Mouse (Mus musculus) heart, embryonic 12.5 days (tissue): ENCODE results near the gene Nr1h4. TPM values are rescaled to one million over a fixed set of nuclear protein-coding genes. Genes with fewer than 3 reads are reported as not detected.

ENCODE experiments used
- ATAC-seq: fragments of 200-750 bp; cut with Nextera tagmentation; 2 replicates; pipeline ENCODE4 v1.8.0; 2017; ENCODE audit warnings: moderate TSS enrichment, moderate library complexity; ENCODE audit not compliant: insufficient number of reproducible peaks, low FRiP score
- H3K27ac ChIP-seq: fragments of 300-500 bp; sonication (generic); 2 replicates; pipeline ENCODE4 v1.5.1; 2016; ENCODE audit warnings: mild to moderate bottlenecking, moderate library complexity; ENCODE audit not compliant: poor library complexity, severe bottlenecking
- H3K27me3 ChIP-seq: fragments of 300-500 bp; sonication (generic); replicated peaks from 2 replicates; pipeline ENCODE4 v1.6.1; 2016; ENCODE audit warnings: mild to moderate bottlenecking, moderate library complexity
- H3K36me3 ChIP-seq: fragments of 300-500 bp; sonication (generic); 2 replicates; pipeline ENCODE4 v1.6.1; 2016; ENCODE audit warnings: mild to moderate bottlenecking, moderate library complexity
- H3K4me1 ChIP-seq: fragments of 300-500 bp; sonication (generic); replicated peaks from 2 replicates; pipeline ENCODE4 v1.6.1; 2016; ENCODE audit warnings: mild to moderate bottlenecking
- H3K4me2 ChIP-seq: fragments of 300-500 bp; sonication (generic); 2 replicates; pipeline ENCODE4 v1.6.1; 2016; ENCODE audit warnings: mild to moderate bottlenecking, moderate library complexity
- H3K4me3 ChIP-seq: fragments of 300-500 bp; sonication (generic); 2 replicates; pipeline ENCODE4 v1.5.1; 2016; ENCODE audit warnings: mild to moderate bottlenecking
- H3K9ac ChIP-seq: fragments of 300-500 bp; sonication (generic); 2 replicates; pipeline ENCODE4 v1.6.1; 2016; ENCODE audit warnings: mild to moderate bottlenecking, moderate library complexity
- H3K9me3 ChIP-seq: fragments of 300-500 bp; sonication (generic); replicated peaks from 2 replicates; pipeline ENCODE4 v1.6.1; 2016; ENCODE audit warnings: mild to moderate bottlenecking, moderate library complexity
- WGBS: fragments of 180-500 bp; shearing (Covaris S2); methylation state at CpG from one replicate; pipeline ENCODE4 v1.1.7; 2016; 5-methylcytosine and 5-hydroxymethylcytosine counted together
- polyA plus RNA-seq: library from polyadenylated mRNA; unstranded; fragments of >200 nt; fragmentation: Nextera tagmentation; extraction: Ambion mirVana; gene quantifications from 2 replicates; pipeline ENCODE4 v1.2.1, GENCODE M21; 2016

The Nr1h4 gene
- polyA plus RNA-seq, 1 experiment from 2014 or later, result 1.3 TPM

DNA sequence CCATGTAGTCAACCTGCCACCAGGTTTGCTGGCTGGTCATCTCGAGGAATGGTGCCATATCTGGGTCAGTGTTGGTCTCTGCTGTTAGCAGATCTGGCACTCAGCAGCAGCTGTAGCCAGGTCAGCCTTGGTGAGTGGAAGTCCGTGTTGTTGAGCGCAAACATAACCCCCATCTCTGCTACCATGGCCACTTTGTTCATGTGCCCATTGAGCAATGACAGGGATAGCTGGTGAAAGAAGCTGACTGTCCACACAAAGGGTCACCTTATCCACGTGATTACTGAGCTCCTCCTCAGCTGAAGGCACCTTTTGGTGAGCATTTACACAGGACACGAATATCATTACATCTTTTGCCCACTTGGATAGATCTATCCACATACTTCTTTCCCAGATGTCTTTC lies 19.6 kb upstream of the Nr1h4 start:
- no peak overlapping the region for H3K4me2 ChIP-seq
- H3K4me3 ChIP-seq, result no peak overlapping the region
- no peaks in the 10 kb centered on the region for H3K36me3 ChIP-seq
- H3K9ac ChIP-seq, result no peak overlapping the region
- no peak for ATAC-seq
- no peak overlapping the region for H3K27ac ChIP-seq
- WGBS, result 69% methylated on average over 5 of the region's 5 CpGs
- H3K9me3 ChIP-seq, result no peaks in the 10 kb centered on the region
- no peaks in the 10 kb centered on the region for H3K4me1 ChIP-seq
- no peaks in the 10 kb centered on the region for H3K27me3 ChIP-seq

- no peak overlapping the region for H3K27ac ChIP-seq
- no peaks in the 10 kb centered on the region for H3K36me3 ChIP-seq
- H3K9ac ChIP-seq, result no peak overlapping the region
- no peak overlapping the region for H3K4me3 ChIP-seq
- no peaks in the 10 kb centered on the region for H3K9me3 ChIP-seq
- no peak for ATAC-seq
- no peak overlapping the region for H3K4me2 ChIP-seq
- H3K27me3 ChIP-seq, result no peaks in the 10 kb centered on the region
- H3K4me1 ChIP-seq, result 0 out of 2 replicates have a peak, but pooled peaks cover 6% of the 10 kb centered on the region
- WGBS, result 81% methylated on average over 4 of the region's 4 CpGs
Observed at GRCm38 (mm10) chr10:89551657-89552056, 18.3 kb upstream of the Nr1h4 start.

DNA sequence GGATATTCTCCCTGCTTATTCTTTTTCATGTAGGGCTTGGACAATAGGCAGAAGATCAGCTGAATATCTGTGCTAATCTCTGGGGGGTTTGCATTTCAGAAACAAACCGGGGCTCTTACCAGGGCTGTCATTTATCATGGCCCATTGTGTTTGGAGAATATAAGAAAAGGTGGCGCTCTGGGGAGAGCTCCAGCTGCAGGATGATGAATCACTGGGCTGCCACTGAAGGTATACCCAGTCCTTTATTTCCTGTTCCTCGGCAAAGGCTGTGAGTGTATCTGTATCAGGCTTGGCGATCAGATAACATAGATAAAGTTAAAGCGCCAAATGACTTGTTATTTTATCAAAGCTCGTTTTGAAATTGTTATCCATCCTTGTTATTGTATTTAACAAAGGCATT lies 14.6 kb upstream of the Nr1h4 start:
- no peaks in the 10 kb centered on the region for H3K36me3 ChIP-seq
- H3K4me2 ChIP-seq, result no peak overlapping the region
- H3K9ac ChIP-seq, result no peak overlapping the region
- no peak for ATAC-seq
- no peak overlapping the region for H3K27ac ChIP-seq
- no peaks in the 10 kb centered on the region for H3K9me3 ChIP-seq
- no peaks in the 10 kb centered on the region for H3K27me3 ChIP-seq
- 28% methylated on average over 6 of the region's 6 CpGs for WGBS
- H3K4me3 ChIP-seq, result no peak overlapping the region
- H3K4me1 ChIP-seq, result peaks cover 15% of the 10 kb centered on the region

- H3K27ac ChIP-seq, result no peak overlapping the region
- no peaks in the 10 kb centered on the region for H3K27me3 ChIP-seq
- no peaks in the 10 kb centered on the region for H3K36me3 ChIP-seq
- no peak overlapping the region for H3K4me3 ChIP-seq
- H3K9ac ChIP-seq, result no peak overlapping the region
- no peak overlapping the region for H3K4me2 ChIP-seq
- WGBS, result 48% methylated on average over 2 of the region's 2 CpGs
- ATAC-seq, result no peak
- H3K4me1 ChIP-seq, result peaks cover 15% of the 10 kb centered on the region
- H3K9me3 ChIP-seq, result peaks cover under 1% of the 10 kb centered on the region; the same call in 1 of the 2 replicates
Observed at GRCm38 (mm10) chr10:89546989-89547388, 13.6 kb upstream of the Nr1h4 start.

DNA sequence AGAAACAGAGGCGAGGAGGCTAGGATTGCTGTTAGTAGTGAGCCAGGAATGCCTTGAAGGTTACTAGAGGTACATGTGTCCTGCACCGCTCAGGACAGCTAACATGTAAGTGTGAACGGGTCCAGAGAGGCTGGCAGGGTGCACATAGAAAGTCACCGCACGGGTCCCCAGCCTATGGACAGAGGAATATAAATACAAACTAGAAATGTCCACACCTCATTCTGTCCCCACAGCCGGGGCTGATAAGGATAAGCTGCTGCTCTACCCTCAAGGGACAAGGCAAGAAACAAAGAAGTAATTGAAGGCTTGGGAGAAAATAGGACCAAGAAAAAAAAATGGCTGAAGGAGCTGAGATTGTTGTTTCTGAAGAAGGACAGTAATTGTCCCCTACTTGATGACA lies 10.5 kb upstream of the Nr1h4 start:
- no peaks in the 10 kb centered on the region for H3K36me3 ChIP-seq
- no peak overlapping the region for H3K4me3 ChIP-seq
- no peak overlapping the region; the same call in 1 of the 2 replicates for H3K9ac ChIP-seq
- peak overlapping the region; percentile 25 for H3K4me2 ChIP-seq
- H3K27me3 ChIP-seq, result no peaks in the 10 kb centered on the region
- H3K27ac ChIP-seq, result peak overlapping the region; percentile 30; the same call in 1 of the 2 replicates
- no peak for ATAC-seq
- WGBS, result 30% methylated on average over 6 of the region's 6 CpGs
- H3K4me1 ChIP-seq, result peaks cover 15% of the 10 kb centered on the region
- peaks cover 3% of the 10 kb centered on the region; the same call in 1 of the 2 replicates for H3K9me3 ChIP-seq

DNA sequence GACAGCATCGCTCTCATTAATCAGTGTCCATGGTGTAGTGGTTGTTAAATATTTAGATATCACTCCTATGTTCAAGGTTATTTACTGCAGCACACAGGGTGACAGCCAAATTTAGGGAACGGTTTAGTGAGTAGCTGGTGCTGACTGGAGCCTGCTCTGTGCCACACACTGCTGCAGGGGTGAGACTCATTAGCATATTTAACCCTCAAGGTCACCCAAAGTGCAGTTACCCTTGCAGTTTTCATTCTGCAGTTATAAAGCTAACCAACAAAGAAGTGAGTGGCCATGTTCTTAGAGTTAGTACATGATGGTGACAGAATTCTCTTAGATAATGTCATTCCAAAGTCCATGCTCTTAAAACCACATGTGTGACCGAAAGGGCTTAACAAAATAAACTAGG lies 8.9 kb upstream of the Nr1h4 start:
- H3K4me3 ChIP-seq, result no peak overlapping the region
- H3K27me3 ChIP-seq, result no peaks in the 10 kb centered on the region
- H3K9me3 ChIP-seq, result peaks cover 3% of the 10 kb centered on the region; the same call in 1 of the 2 replicates
- ATAC-seq, result no peak
- H3K4me2 ChIP-seq, result no peak overlapping the region
- H3K27ac ChIP-seq, result no peak overlapping the region
- H3K36me3 ChIP-seq, result no peaks in the 10 kb centered on the region
- 82% methylated on average over 3 of the region's 3 CpGs for WGBS
- H3K4me1 ChIP-seq, result peaks cover 12% of the 10 kb centered on the region
- no peak overlapping the region for H3K9ac ChIP-seq

DNA sequence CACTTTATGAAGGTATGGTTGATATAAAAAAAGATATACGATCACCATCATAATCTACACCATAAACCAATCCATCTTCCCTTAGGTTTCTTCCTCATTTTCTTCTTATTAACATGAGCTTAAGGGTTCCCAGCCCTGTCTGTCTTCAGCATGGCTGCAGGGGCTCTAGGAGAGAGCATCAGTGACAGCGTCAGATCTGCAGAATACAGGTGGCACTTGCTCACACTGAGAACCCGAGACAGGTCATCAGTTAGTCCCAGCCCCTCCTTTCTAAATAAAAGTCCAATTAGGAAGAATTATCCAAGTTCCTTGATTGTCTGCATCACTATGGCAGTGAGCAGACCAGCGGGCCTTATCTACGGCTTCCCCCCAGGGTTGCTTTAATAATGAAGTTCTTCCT lies 934 bp downstream of the Nr1h4 start:
- H3K4me1 ChIP-seq, result peaks cover 46% of the 10 kb centered on the region
- H3K4me3 ChIP-seq, result no peak overlapping the region
- 74% methylated on average over 5 of the region's 5 CpGs for WGBS

DNA sequence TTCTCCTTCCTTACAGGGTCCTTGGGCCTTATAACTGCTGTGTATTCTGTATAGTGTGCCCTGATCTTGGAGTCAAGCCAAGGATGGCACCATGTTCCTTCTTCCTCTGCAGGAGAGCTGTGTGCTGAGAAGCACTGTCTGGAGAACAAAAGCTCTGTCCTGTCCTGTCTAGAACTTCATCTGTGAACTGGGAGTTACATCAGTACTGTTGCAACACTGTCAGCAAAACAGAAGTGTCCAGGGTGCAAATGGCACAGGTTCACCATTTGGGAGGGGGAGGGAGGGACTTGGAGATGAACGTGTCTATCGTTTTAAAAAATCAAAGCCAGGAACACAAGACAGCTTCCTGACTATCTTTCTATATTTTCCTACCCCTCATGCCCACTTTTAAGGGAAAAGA lies 1.4 kb downstream of the Nr1h4 start:
- H3K4me1 ChIP-seq, result peaks cover 50% of the 10 kb centered on the region
- no peaks in the 10 kb centered on the region for H3K36me3 ChIP-seq
- peak overlapping the region; percentile 4; the same call in 1 of the 2 replicates for H3K4me2 ChIP-seq
- H3K9me3 ChIP-seq, result no peaks in the 10 kb centered on the region
- 0 out of 2 replicates have a peak overlapping the region, but pooled peaks have one; percentile 36 for H3K27ac ChIP-seq
- H3K4me3 ChIP-seq, result no peak overlapping the region
- H3K27me3 ChIP-seq, result no peaks in the 10 kb centered on the region
- no peak for ATAC-seq
- WGBS, result 60% methylated on average over 2 of the region's 2 CpGs
- no peak overlapping the region for H3K9ac ChIP-seq

More for the DNA sequence above, 934 bp downstream of the Nr1h4 start:
- Histone ChIP-seq H3K36me3 (no peaks in the 10 kb centered on the region), H3K9ac (no peak overlapping the region), H3K27ac (no peak overlapping the region), H3K9me3 (no peaks in the 10 kb centered on the region), H3K4me2 (peak overlapping the region; percentile 4; the same call in 1 of the 2 replicates), H3K27me3 (no peaks in the 10 kb centered on the region)
- ATAC-seq, result no peak

GRCm38 (mm10) chr10:89531194-89531634 lies 2.2 kb downstream of the Nr1h4 start:
- ATAC-seq, result peak; percentile 84

DNA sequence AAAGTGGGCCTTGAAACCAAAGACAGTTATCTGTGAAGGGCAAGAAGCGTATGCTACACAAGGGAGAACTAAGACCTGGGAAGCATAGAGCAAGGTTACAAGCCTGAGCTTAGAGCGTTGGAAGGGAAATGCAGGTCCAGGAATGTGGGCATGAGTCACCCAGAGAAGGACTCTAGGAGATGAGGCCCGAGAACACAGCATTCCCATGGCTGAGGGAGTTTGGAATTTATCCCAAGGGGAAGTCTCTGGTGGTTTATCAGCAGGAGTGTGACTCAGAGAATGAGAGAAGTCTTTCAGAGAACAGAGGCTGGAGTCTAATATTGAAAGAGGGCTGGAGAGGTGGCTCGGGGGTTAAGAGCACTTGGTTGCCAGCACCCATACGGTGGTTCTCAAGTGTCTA lies 6.3 kb downstream of the Nr1h4 start:
- Histone ChIP-seq H3K4me1 (peaks cover 34% of the 10 kb centered on the region), H3K9ac (no peak overlapping the region), H3K27ac (peak overlapping the region; percentile 74), H3K4me3 (no peak overlapping the region), H3K27me3 (no peaks in the 10 kb centered on the region), H3K4me2 (no peak overlapping the region), H3K9me3 (no peaks in the 10 kb centered on the region), H3K36me3 (no peaks in the 10 kb centered on the region)
- peak; percentile 56 for ATAC-seq
- 21% methylated on average over 5 of the region's 5 CpGs for WGBS

More at GRCm38 (mm10) chr10:89531194-89531634, 2.2 kb downstream of the Nr1h4 start:
- H3K9ac ChIP-seq, result no peak overlapping the region
- H3K27me3 ChIP-seq, result no peaks in the 10 kb centered on the region
- peak overlapping the region; percentile 26; the same call in 1 of the 2 replicates for H3K4me2 ChIP-seq
- no peaks in the 10 kb centered on the region for H3K9me3 ChIP-seq
- no peak overlapping the region for H3K4me3 ChIP-seq
- peak overlapping the region; percentile 43; the same call in 1 of the 2 replicates for H3K27ac ChIP-seq
- no peaks in the 10 kb centered on the region for H3K36me3 ChIP-seq
- 11% methylated on average over 5 of the region's 5 CpGs for WGBS
- peaks cover 54% of the 10 kb centered on the region for H3K4me1 ChIP-seq

- WGBS, result 86% methylated on average over 2 of the region's 2 CpGs
- Histone ChIP-seq H3K4me3 (no peak overlapping the region), H3K9me3 (no peaks in the 10 kb centered on the region), H3K4me2 (no peak overlapping the region), H3K4me1 (peaks cover 32% of the 10 kb centered on the region), H3K27me3 (no peaks in the 10 kb centered on the region), H3K36me3 (no peaks in the 10 kb centered on the region), H3K27ac (no peak overlapping the region), H3K9ac (no peak overlapping the region)
- ATAC-seq, result no peak
Observed at GRCm38 (mm10) chr10:89525823-89526222, 7.6 kb downstream of the Nr1h4 start.

- Histone ChIP-seq H3K4me2 (no peak overlapping the region), H3K4me1 (peaks cover 21% of the 10 kb centered on the region), H3K9ac (no peak overlapping the region), H3K9me3 (no peaks in the 10 kb centered on the region), H3K27me3 (no peaks in the 10 kb centered on the region), H3K36me3 (no peaks in the 10 kb centered on the region), H3K27ac (peak overlapping the region; percentile 64; the same call in 1 of the 2 replicates), H3K4me3 (no peak overlapping the region)
- 47% methylated on average over 7 of the region's 7 CpGs for WGBS
- ATAC-seq, result no peak
Observed at GRCm38 (mm10) chr10:89522481-89522880, 10.9 kb downstream of the Nr1h4 start.
